Mouse (Mus musculus) brain, embryonic 18.5 days (tissue): Measurements from ENCODE around the gene Slc25a21.

Experiments used
- DNase-seq: peaks from one replicate; pipeline ENCODE4 v3.0.0-alpha.2; 2012; ENCODE audit warnings: low read depth, low spot score

Gene Slc25a21

GRCm38 (mm10) chr12:57016845-57017244 lies 180.4 kb downstream of the Slc25a21 start:
- DNase-seq = no peak

GRCm38 (mm10) chr12:57016324-57016723 lies 180.9 kb downstream of the Slc25a21 start:
- DNase-seq = no peak

- no peak for DNase-seq
Observed at GRCm38 (mm10) chr12:57009010-57009409, 188.3 kb downstream of the Slc25a21 start.

GRCm38 (mm10) chr12:56986049-56986448 lies 211.2 kb downstream of the Slc25a21 start:
- peak; percentile 8 for DNase-seq

GRCm38 (mm10) chr12:56982066-56982626 lies 215.1 kb downstream of the Slc25a21 start:
- DNase-seq = no peak

GRCm38 (mm10) chr12:56975256-56975655 lies 222.0 kb downstream of the Slc25a21 start:
- DNase-seq = no peak

GRCm38 (mm10) chr12:56963236-56963635 lies 234.0 kb downstream of the Slc25a21 start:
- no peak for DNase-seq

GRCm38 (mm10) chr12:56959230-56960051 lies 237.8 kb downstream of the Slc25a21 start:
- no peak for DNase-seq

- DNase-seq = no peak
Observed at GRCm38 (mm10) chr12:56958244-56958643, 239.0 kb downstream of the Slc25a21 start.

GRCm38 (mm10) chr12:56951749-56952657 lies 245.3 kb downstream of the Slc25a21 start:
- DNase-seq = no peak

GRCm38 (mm10) chr12:56944265-56944664 lies 253.0 kb downstream of the Slc25a21 start:
- DNase-seq = no peak

GRCm38 (mm10) chr12:56940861-56941260 lies 256.4 kb downstream of the Slc25a21 start:
- no peak for DNase-seq

- DNase-seq = no peak
Observed at GRCm38 (mm10) chr12:56918145-56918544, 279.1 kb downstream of the Slc25a21 start.

GRCm38 (mm10) chr12:56906476-56906875 lies 290.8 kb downstream of the Slc25a21 start:
- no peak for DNase-seq

- DNase-seq = no peak
Observed at GRCm38 (mm10) chr12:56905652-56906305, 291.5 kb downstream of the Slc25a21 start.

GRCm38 (mm10) chr12:56905222-56905621 lies 292.1 kb downstream of the Slc25a21 start:
- DNase-seq = no peak

GRCm38 (mm10) chr12:56902774-56903456 lies 294.4 kb downstream of the Slc25a21 start:
- DNase-seq = no peak

GRCm38 (mm10) chr12:56897976-56898375 lies 299.3 kb downstream of the Slc25a21 start:
- DNase-seq = no peak

GRCm38 (mm10) chr12:56897221-56897937 lies 299.9 kb downstream of the Slc25a21 start:
- no peak for DNase-seq

- no peak for DNase-seq
Observed at GRCm38 (mm10) chr12:56894963-56895362, 302.3 kb downstream of the Slc25a21 start.
